In the genomic region with DNA sequence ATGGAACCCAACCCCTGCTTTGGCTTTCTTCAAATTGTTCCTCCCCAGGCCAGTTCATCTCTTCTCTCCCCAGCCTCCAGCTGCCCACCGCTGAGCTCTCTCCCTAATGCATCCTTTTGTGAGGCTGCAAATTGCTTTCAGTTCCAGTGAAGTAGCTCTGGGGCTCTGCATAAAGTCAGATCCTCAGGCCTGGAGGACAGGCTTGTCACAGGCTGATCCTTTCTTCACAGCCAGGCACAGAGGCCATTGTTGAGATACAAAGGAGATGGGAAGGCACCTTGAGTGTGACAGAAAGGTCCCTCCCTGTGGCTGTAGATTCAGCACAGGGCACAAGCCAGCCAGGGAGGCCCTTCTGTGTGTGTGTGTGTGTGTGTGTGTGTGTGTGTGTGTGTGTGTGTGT, we compare ENCODE assay signal across 23 mouse cellular contexts.
A peak's percentile ranks its signal among the peaks of the same experiment; 100 is the strongest.
DNase-seq lines count a peak whose midpoint lies in the region; ATAC-seq and TF ChIP-seq lines count a peak whose summit lies in the region.
"Had no signal": no experiment of that assay in that cellular context is flagged by ENCODE, and none has a peak within 500 bp of the region (broad histone marks: within the 10 kb centered on the region; RNA-seq: fewer than 3 reads in every experiment).

No protein-coding gene starts in this region.

- no peak for ATAC-seq in forebrain, embryonic 11.5 days (replicated peaks; ENCODE audit: low FRiP score)
- no peak for ATAC-seq in forebrain, embryonic 16.5 days
- ATAC-seq in midbrain, postnatal 0 days (ENCODE audit: low FRiP score): no peak
- ATAC-seq: CD4-positive, CD25-positive, alpha-beta regulatory T cell, adult 4 months; lung, postnatal 0 days had no signal

- 10% methylated on average over 1 of the region's 1 CpGs for WGBS in forebrain, embryonic 11.5 days
- 5% methylated on average over 1 of the region's 1 CpGs for WGBS in forebrain, embryonic 16.5 days
- WGBS in hindbrain, embryonic 10.5 days: 23% methylated on average over 1 of the region's 1 CpGs
- WGBS in midbrain, embryonic 10.5 days: 7% methylated on average over 1 of the region's 1 CpGs
- WGBS in midbrain, postnatal 0 days: 4% methylated on average over 1 of the region's 1 CpGs

- peaks cover 9% of the 10 kb centered on the region; the same call in 1 of the 2 replicates for H3K4me1 ChIP-seq in forebrain, embryonic 11.5 days (replicated peaks; ENCODE audit: control insufficient read depth, insufficient read depth, low read length)
- peaks cover 8% of the 10 kb centered on the region for H3K4me1 ChIP-seq in forebrain, embryonic 16.5 days (replicated peaks; ENCODE audit: control insufficient read depth, insufficient read depth, low read length)
- H3K4me1 ChIP-seq in hindbrain, embryonic 10.5 days (replicated peaks): peaks cover 46% of the 10 kb centered on the region
- peaks cover 66% of the 10 kb centered on the region for H3K4me1 ChIP-seq in midbrain, embryonic 10.5 days
- H3K4me1 ChIP-seq in midbrain, postnatal 0 days (ENCODE audit: insufficient read depth, low read length): no peaks in the 10 kb centered on the region
- H3K4me1 ChIP-seq: embryonic facial prominence, embryonic 13.5 days; heart, embryonic 10.5 days; limb, embryonic 15.5 days; stomach, embryonic 15.5 days had no signal

- H3K27ac ChIP-seq in forebrain, embryonic 11.5 days (ENCODE audit: low read depth, low read length): peak overlapping the region; percentile 53; the same call in 1 of the 2 replicates
- H3K27ac ChIP-seq in forebrain, embryonic 16.5 days (ENCODE audit: low read length): no peak overlapping the region
- peak overlapping the region; percentile 82 for H3K27ac ChIP-seq in hindbrain, embryonic 10.5 days
- H3K27ac ChIP-seq in midbrain, embryonic 10.5 days (replicated peaks): peak overlapping the region; percentile 78
- peak overlapping the region; percentile 26; the same call in 1 of the 2 replicates for H3K27ac ChIP-seq in midbrain, postnatal 0 days (ENCODE audit: low read depth, low read length)
- H3K27ac ChIP-seq in layer of hippocampus, adult 2 months: no peak overlapping the region
- H3K27ac ChIP-seq: embryonic facial prominence, embryonic 13.5 days; heart, embryonic 10.5 days; kidney, postnatal 0 days; limb, embryonic 15.5 days; neural tube, embryonic 13.5 days; stomach, embryonic 15.5 days had no signal

- no peak overlapping the region for H3K9ac ChIP-seq in forebrain, embryonic 11.5 days (ENCODE audit: low read length)
- no peak overlapping the region; the same call in 1 of the 2 replicates for H3K9ac ChIP-seq in forebrain, embryonic 16.5 days (replicated peaks; ENCODE audit: low read depth, low read length)
- H3K9ac ChIP-seq in midbrain, postnatal 0 days (replicated peaks; ENCODE audit: low read length, poor library complexity, severe bottlenecking): peak overlapping the region; percentile 8; the same call in 1 of the 2 replicates
- H3K9ac ChIP-seq: embryonic facial prominence, embryonic 13.5 days; limb, embryonic 15.5 days; neural tube, embryonic 13.5 days; stomach, embryonic 15.5 days had no signal

- H3K9me3 ChIP-seq in forebrain, embryonic 11.5 days (ENCODE audit: control insufficient read depth, low read length): no peaks in the 10 kb centered on the region
- no peaks in the 10 kb centered on the region for H3K9me3 ChIP-seq in forebrain, embryonic 16.5 days (ENCODE audit: control insufficient read depth, low read length)
- no peaks in the 10 kb centered on the region for H3K9me3 ChIP-seq in hindbrain, embryonic 10.5 days
- no peaks in the 10 kb centered on the region for H3K9me3 ChIP-seq in midbrain, embryonic 10.5 days (replicated peaks)
- H3K9me3 ChIP-seq in midbrain, postnatal 0 days (ENCODE audit: low read length): no peaks in the 10 kb centered on the region; the same call in 1 of the 2 replicates
- H3K9me3 ChIP-seq: embryonic facial prominence, embryonic 13.5 days; G1E; heart, embryonic 10.5 days; limb, embryonic 15.5 days; neural tube, embryonic 13.5 days; stomach, embryonic 15.5 days had no signal

- no peak overlapping the region for H3K4me2 ChIP-seq in forebrain, embryonic 11.5 days (ENCODE audit: low read depth, low read length, severe bottlenecking)
- H3K4me2 ChIP-seq in forebrain, embryonic 16.5 days (ENCODE audit: low read length): no peak overlapping the region
- H3K4me2 ChIP-seq in midbrain, postnatal 0 days (ENCODE audit: low read depth, low read length, poor library complexity, severe bottlenecking): no peak overlapping the region
- H3K4me2 ChIP-seq: embryonic facial prominence, embryonic 13.5 days; limb, embryonic 15.5 days; neural tube, embryonic 13.5 days; stomach, embryonic 15.5 days had no signal

- H3K27me3 ChIP-seq in forebrain, embryonic 11.5 days (ENCODE audit: control insufficient read depth, insufficient read depth, low read length): no peaks in the 10 kb centered on the region
- no peaks in the 10 kb centered on the region for H3K27me3 ChIP-seq in forebrain, embryonic 16.5 days (replicated peaks; ENCODE audit: control insufficient read depth, insufficient read depth, low read length)
- H3K27me3 ChIP-seq in hindbrain, embryonic 10.5 days (ENCODE audit: insufficient read depth, poor library complexity, severe bottlenecking): peaks cover 30% of the 10 kb centered on the region
- H3K27me3 ChIP-seq in midbrain, embryonic 10.5 days (ENCODE audit: low read depth, poor library complexity, severe bottlenecking): peaks cover 59% of the 10 kb centered on the region
- H3K27me3 ChIP-seq in midbrain, postnatal 0 days (ENCODE audit: insufficient read depth, low read length): no peaks in the 10 kb centered on the region
- H3K27me3 ChIP-seq: embryonic facial prominence, embryonic 13.5 days; limb, embryonic 15.5 days; stomach, embryonic 15.5 days had no signal

- no peak overlapping the region for H3K4me3 ChIP-seq in forebrain, embryonic 11.5 days (ENCODE audit: low read depth, low read length)
- H3K4me3 ChIP-seq in forebrain, embryonic 16.5 days (replicated peaks; ENCODE audit: low read length): no peak overlapping the region
- no peak overlapping the region for H3K4me3 ChIP-seq in hindbrain, embryonic 10.5 days
- no peak overlapping the region for H3K4me3 ChIP-seq in midbrain, embryonic 10.5 days
- no peak overlapping the region for H3K4me3 ChIP-seq in midbrain, postnatal 0 days (ENCODE audit: low read depth, low read length)
- no peak overlapping the region for H3K4me3 ChIP-seq in layer of hippocampus, adult 2 months
- H3K4me3 ChIP-seq: embryonic facial prominence, embryonic 13.5 days; heart, embryonic 10.5 days; limb, embryonic 15.5 days; neural tube, embryonic 13.5 days; stomach, embryonic 15.5 days had no signal

- no peaks in the 10 kb centered on the region for H3K36me3 ChIP-seq in forebrain, embryonic 11.5 days (ENCODE audit: control insufficient read depth, insufficient read depth, low read length)
- H3K36me3 ChIP-seq in forebrain, embryonic 16.5 days (ENCODE audit: control insufficient read depth, insufficient read depth): no peaks in the 10 kb centered on the region
- H3K36me3 ChIP-seq in hindbrain, embryonic 10.5 days: no peaks in the 10 kb centered on the region
- H3K36me3 ChIP-seq in midbrain, embryonic 10.5 days: no peaks in the 10 kb centered on the region
- H3K36me3 ChIP-seq in midbrain, postnatal 0 days (ENCODE audit: insufficient read depth, low read length): no peaks in the 10 kb centered on the region
- H3K36me3 ChIP-seq: embryonic facial prominence, embryonic 13.5 days; G1E; heart, embryonic 10.5 days; limb, embryonic 15.5 days; neural tube, embryonic 13.5 days; stomach, embryonic 15.5 days had no signal

- DNase-seq in forebrain, embryonic 11.5 days (ENCODE audit: low spot score): no peak
- DNase-seq in hindbrain, embryonic 10.5 days (ENCODE audit: low spot score): peak; percentile 18
- peak; percentile 31 for DNase-seq in midbrain, embryonic 10.5 days (ENCODE audit: low spot score)
- peak; percentile 11 for DNase-seq in midbrain, postnatal 0 days (ENCODE audit: low spot score)
- DNase-seq in right cerebral cortex, postnatal 4 days: no peak
- no peak for DNase-seq in layer of hippocampus, adult 2 months (ENCODE audit: low spot score in 2 of 2)
- no peak for DNase-seq in right cerebral cortex, postnatal 14 days
- DNase-seq: adrenal gland, postnatal 25 days; cerebellum, adult 8-10 months; gastrocnemius, postnatal 36 days; kidney, adult 11 months; right cerebral cortex, postnatal 25 days; thymus, adult 18-20 months had no signal

- TF ChIP-seq CTCF in midbrain, postnatal 0 days (IDR thresholded peaks at IDR 0.05): no peak
- no peak for TF ChIP-seq CTCF in layer of hippocampus, adult 2 months (conservative IDR thresholded peaks at IDR 0.05)

Comparison
In these comparisons a context has a peak if more than half of its experiments do, and no peak if none do; other contexts are left out.
1. H3K27ac ChIP-seq: peak in forebrain, embryonic 11.5 days (single experiment), hindbrain, embryonic 10.5 days (single experiment), midbrain, embryonic 10.5 days (single experiment) and midbrain, postnatal 0 days (single experiment); none in forebrain, embryonic 16.5 days (single experiment) and layer of hippocampus, adult 2 months (single experiment).
2. DNase-seq: peak in hindbrain, embryonic 10.5 days (single experiment), midbrain, embryonic 10.5 days (single experiment) and midbrain, postnatal 0 days (single experiment); none in forebrain, embryonic 11.5 days (single experiment), right cerebral cortex, postnatal 4 days (single experiment), layer of hippocampus, adult 2 months (0 of 2) and right cerebral cortex, postnatal 14 days (single experiment).